ENCODE assay signal across 8 mouse cellular contexts in the genomic region with DNA sequence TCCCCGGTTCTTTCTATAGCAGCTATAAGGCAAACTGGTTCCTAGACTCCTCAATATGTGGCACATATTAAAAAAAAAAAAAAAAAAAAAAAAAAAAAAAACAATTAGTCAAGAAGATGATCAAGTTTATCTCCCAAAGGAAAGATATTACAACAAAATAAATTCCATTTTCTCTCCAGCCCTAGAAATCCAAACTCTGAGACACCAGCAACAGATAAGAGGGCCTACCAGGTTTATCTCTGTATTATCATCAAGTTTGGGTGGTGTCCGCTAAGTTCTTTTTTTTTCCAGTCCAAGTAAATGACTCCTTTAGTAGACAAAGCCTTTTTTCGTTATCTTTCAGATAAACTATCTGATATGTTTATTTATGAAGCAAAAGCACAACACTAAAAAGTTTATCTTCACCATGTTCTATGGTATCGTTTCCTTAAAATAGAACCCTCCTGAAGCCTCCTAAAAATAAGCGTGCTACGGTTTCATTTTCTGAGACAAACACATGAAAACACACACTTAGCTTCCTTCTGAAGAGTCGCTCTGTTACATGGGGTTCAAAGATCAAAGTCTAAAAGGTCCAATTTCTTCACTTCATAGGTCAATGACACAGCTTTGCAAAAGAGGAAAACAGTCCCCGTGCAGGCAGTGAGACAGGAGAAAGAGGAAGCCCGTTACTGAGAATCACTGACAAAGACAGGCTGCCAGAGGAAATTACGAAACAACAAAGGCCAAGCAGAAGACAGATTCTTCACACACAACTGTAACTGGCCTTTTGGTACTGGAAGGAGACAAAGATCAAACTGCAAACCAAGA. TPM values are rescaled to one million over a fixed set of nuclear protein-coding genes. Genes with fewer than 3 reads are reported as not detected.
DNase-seq lines count a peak whose midpoint lies in the region; ATAC-seq and TF ChIP-seq lines count a peak whose summit lies in the region.

No protein-coding gene starts in this region.

- no peak overlapping the region for H3K9ac ChIP-seq in kidney, embryonic 14.5 days (ENCODE audit: low read depth, low read length)

- no peak for ATAC-seq in kidney, embryonic 14.5 days (ENCODE audit: low FRiP score, low TSS enrichment)

- TF ChIP-seq POLR2A in kidney, adult 2 months (IDR thresholded peaks at IDR 0.05; ENCODE audit: low read depth, low read length) = no peak

- no peak overlapping the region for H3K4me3 ChIP-seq in kidney, adult 2 months (ENCODE audit: insufficient read depth, low read depth, low read length)
- no peak overlapping the region for H3K4me3 ChIP-seq in kidney, embryonic 14.5 days (ENCODE audit: low read length)

- peak overlapping the region; percentile 33; the same call in 1 of the 2 replicates for H3K27ac ChIP-seq in kidney, adult 2 months (ENCODE audit: insufficient read depth, low read depth, low read length)
- no peak overlapping the region for H3K27ac ChIP-seq in kidney, embryonic 14.5 days (ENCODE audit: low read depth, low read length)

- no peak overlapping the region; the same call in 1 of the 2 replicates for H3K4me2 ChIP-seq in kidney, embryonic 14.5 days (replicated peaks; ENCODE audit: low read depth, low read length)

- peaks cover 9% of the 10 kb centered on the region for H3K36me3 ChIP-seq in kidney, adult 2 months (ENCODE audit: control insufficient read depth, insufficient read depth, low read length)
- peaks cover 30% of the 10 kb centered on the region for H3K36me3 ChIP-seq in kidney, embryonic 14.5 days (ENCODE audit: control insufficient read depth, insufficient read depth, low read length)

- H3K4me1 ChIP-seq in kidney, adult 2 months (ENCODE audit: control insufficient read depth, insufficient read depth, low read length) = peaks cover 51% of the 10 kb centered on the region
- peaks cover 37% of the 10 kb centered on the region for H3K4me1 ChIP-seq in kidney, embryonic 14.5 days (ENCODE audit: control insufficient read depth, insufficient read depth, low read length)

- DNase-seq in kidney, adult 2 months = peak; percentile 95
- DNase-seq in adrenal gland, postnatal 14 days = peak; percentile 69
- DNase-seq in liver = peak; percentile 33
- peak; percentile 54 for DNase-seq in skeletal muscle tissue, adult 2 months (ENCODE audit: low read depth, low spot score)
- DNase-seq in cerebellum, postnatal 36 days = no peak
- no peak for DNase-seq in urinary bladder, adult 2 months (ENCODE audit: low spot score)
- no peak for DNase-seq in layer of hippocampus, postnatal 25 days (ENCODE audit: extremely low spot score in 1 of 2, low spot score in 1 of 2)

- H3K9me3 ChIP-seq in kidney, embryonic 14.5 days (ENCODE audit: control insufficient read depth, low read length) = no peaks in the 10 kb centered on the region

- no peak for TF ChIP-seq CTCF in kidney, adult 2 months (conservative IDR thresholded peaks at IDR 0.05; ENCODE audit: insufficient read depth, insufficient read length, low read depth, low read length)

- no peaks in the 10 kb centered on the region for H3K27me3 ChIP-seq in kidney, adult 2 months (replicated peaks; ENCODE audit: control insufficient read depth, insufficient read depth, low read length)
- H3K27me3 ChIP-seq in kidney, embryonic 14.5 days (ENCODE audit: control insufficient read depth, insufficient read depth, low read length) = no peaks in the 10 kb centered on the region

- 30% methylated on average over 10 of the region's 10 CpGs for WGBS in kidney, adult 2 months
- 43% methylated on average over 10 of the region's 10 CpGs for WGBS in kidney, embryonic 14.5 days

RNA-seq across cellular contexts. Expression of gene Foxo3, which starts 6.1 kb away (rescaled TPM):
- polyA plus RNA-seq in kidney, adult 2 months (2012; rRNA removed) = 29.2 and 35.5 TPM in 2 replicates
- polyA plus RNA-seq in kidney, embryonic 14.5 days (2014; fragmentation: Nextera tagmentation; extraction: Ambion mirVana) = 8.2 and 10.2 TPM in 2 replicates
- total RNA-seq in adrenal gland, postnatal 14 days (2021) = 49.0 and 55.7 TPM in 2 replicates
- polyA plus RNA-seq in urinary bladder, adult 2 months (2012; rRNA removed) = 14.9 and 23.9 TPM in 2 replicates
- total RNA-seq in layer of hippocampus, postnatal 25 days (2021) = 10 to 100 TPM; 39.5 to 46.7 TPM

Comparison
In these comparisons a context has a peak if more than half of its experiments do, and no peak if none do; other contexts are left out.
1. DNase-seq: peak in kidney, adult 2 months (single experiment), adrenal gland, postnatal 14 days (single experiment), liver (single experiment) and skeletal muscle tissue, adult 2 months (single experiment); none in cerebellum, postnatal 36 days (0 of 2), urinary bladder, adult 2 months (single experiment) and layer of hippocampus, postnatal 25 days (0 of 2).